Mouse (Mus musculus): ENCODE results near the gene Dnajc27. TPM values are rescaled to one million over a fixed set of nuclear protein-coding genes. Genes with fewer than 3 reads are reported as not detected.

The Dnajc27 gene
- total and polyA plus RNA-seq, 3 experiments, result 7.9 to 10.1 (median 9.8) TPM

- Histone ChIP-seq H3K79me2 (replicated peaks; ENCODE audit: control insufficient read depth, extremely low read depth, insufficient read depth, poor library complexity, severe bottlenecking) (no peaks in the 10 kb centered on the region), H3K9me3 (replicated peaks; ENCODE audit: low read length) (no peaks in the 10 kb centered on the region), H3K4me1 (ENCODE audit: control insufficient read depth in 1 of 2, insufficient read depth in 2 of 2) (peaks cover 0 to 9% of the 10 kb centered on the region in 2 experiments; a peak in 2 of 4 replicates), H3K36me3 (replicated peaks in 1 of 2; ENCODE audit: control insufficient read depth in 1 of 2, insufficient read depth in 1 of 2, low read length in 1 of 2) (peaks cover 0 to 32% of the 10 kb centered on the region in 2 experiments), H3K27ac (ENCODE audit: insufficient read depth, low read depth) (no peak overlapping the region), H3K9ac (ENCODE audit: insufficient read depth, low read depth) (no peak overlapping the region), H3K4me3 (replicated peaks in 1 of 3; ENCODE audit: low read depth in 2 of 3, low read length in 2 of 3, poor library complexity in 1 of 3) (no peak overlapping the region), H3K4me2 (ENCODE audit: insufficient read depth, low read depth, poor library complexity, severe bottlenecking) (no peak overlapping the region), H3K27me3 (replicated peaks) (no peaks in the 10 kb centered on the region)
- no peak for DNase-seq (ENCODE audit: extremely low read depth)
- in situ Hi-C loops (cut with MboI; ENCODE audit: low pct_ligation_motif_present, low pct_unique_long_range_greater_than_20kb, low sequenced_read_pairs), result no loop called here
- dilution Hi-C loops (cut with MboI; ENCODE audit: extremely low pct_ligation_motif_present, extremely low pct_unique_long_range_greater_than_20kb, low sequenced_read_pairs), result no loop called here
- TF ChIP-seq MAZ (IDR thresholded peaks at IDR 0.05; ENCODE audit: low read depth, low read length) (no peak), POLR2AphosphoS2 (IDR thresholded peaks at IDR 0.05; ENCODE audit: low read depth, low read length) (no peak), ZKSCAN1 (IDR thresholded peaks at IDR 0.05; ENCODE audit: borderline replicate concordance, low read depth, low read length) (no peak), ZNF384 (IDR thresholded peaks at IDR 0.05; ENCODE audit: low read depth, low read length) (no peak), TCF12 (IDR thresholded peaks at IDR 0.05; ENCODE audit: low read depth, low read length) (no peak), MAFK (IDR thresholded peaks at IDR 0.05; ENCODE audit: insufficient replicate concordance, low read length) (no peak), ETS1 (conservative IDR thresholded peaks at IDR 0.05; ENCODE audit: low read depth, low read length) (no peak), JUN (IDR thresholded peaks at IDR 0.05; ENCODE audit: insufficient read depth, low read depth, low read length) (no peak), NRF1 (IDR thresholded peaks at IDR 0.05; ENCODE audit: low read depth, low read length) (no peak), MXI1 (IDR thresholded peaks at IDR 0.05; ENCODE audit: low read depth, low read length) (no peak), PAX5 (IDR thresholded peaks at IDR 0.05; ENCODE audit: low read length) (no peak), USF2 (conservative IDR thresholded peaks at IDR 0.05; ENCODE audit: low read depth, low read length) (no peak), BHLHE40 (IDR thresholded peaks at IDR 0.05; ENCODE audit: low read depth, low read length) (no peak)
These were observed 35.2 kb downstream of the Dnajc27 start for GRCm38 (mm10) chr12:4117579-4117978.

- peaks cover 2 to 5% of the 10 kb centered on the region in 2 experiments; a peak in 3 of 4 replicates for H3K4me1 ChIP-seq (ENCODE audit: control insufficient read depth in 1 of 2, insufficient read depth in 2 of 2)
- dilution Hi-C loops (cut with MboI; ENCODE audit: extremely low pct_ligation_motif_present, extremely low pct_unique_long_range_greater_than_20kb, low sequenced_read_pairs) (no loop called here), in situ Hi-C loops (cut with MboI; ENCODE audit: low pct_ligation_motif_present, low pct_unique_long_range_greater_than_20kb, low sequenced_read_pairs) (no loop called here)
- H3K27ac ChIP-seq (ENCODE audit: insufficient read depth, low read depth), result no peak overlapping the region
- H3K4me3 ChIP-seq (replicated peaks in 1 of 3; ENCODE audit: low read depth in 2 of 3, low read length in 2 of 3, poor library complexity in 1 of 3), result no peak overlapping the region
- no peaks in the 10 kb centered on the region for H3K79me2 ChIP-seq (replicated peaks; ENCODE audit: control insufficient read depth, extremely low read depth, insufficient read depth, poor library complexity, severe bottlenecking)
- no peak overlapping the region for H3K9ac ChIP-seq (ENCODE audit: insufficient read depth, low read depth)
- peaks cover 3% of the 10 kb centered on the region for H3K9me3 ChIP-seq (replicated peaks; ENCODE audit: low read length)
- no peak for TF ChIP-seq CHD2 (IDR thresholded peaks at IDR 0.05; ENCODE audit: low read length)
- no peak for TF ChIP-seq USF1 (IDR thresholded peaks at IDR 0.05; ENCODE audit: low read depth, low read length)
- TF ChIP-seq ZMIZ1 (IDR thresholded peaks at IDR 0.05; ENCODE audit: low read depth, low read length), result no peak
- no peak for TF ChIP-seq KAT2A (IDR thresholded peaks at IDR 0.05; ENCODE audit: insufficient replicate concordance, low read length)
- TF ChIP-seq MAFK (IDR thresholded peaks at IDR 0.05; ENCODE audit: insufficient replicate concordance, low read length), result no peak
- TF ChIP-seq CHD1 (IDR thresholded peaks at IDR 0.05; ENCODE audit: low read depth, low read length), result no peak
- TF ChIP-seq MXI1 (IDR thresholded peaks at IDR 0.05; ENCODE audit: low read depth, low read length), result no peak
- TF ChIP-seq TBP (conservative IDR thresholded peaks at IDR 0.05; ENCODE audit: low read depth, low read length), result no peak
- TF ChIP-seq UBTF (IDR thresholded peaks at IDR 0.05; ENCODE audit: low read depth, low read length), result no peak
- TF ChIP-seq NRF1 (IDR thresholded peaks at IDR 0.05; ENCODE audit: low read depth, low read length), result no peak
- TF ChIP-seq ELF1 (IDR thresholded peaks at IDR 0.05; ENCODE audit: low read depth, low read length), result no peak
- no peak for DNase-seq (ENCODE audit: extremely low read depth)
- H3K27me3 ChIP-seq (replicated peaks), result no peaks in the 10 kb centered on the region
- no peaks in the 10 kb centered on the region for H3K36me3 ChIP-seq (replicated peaks in 1 of 2; ENCODE audit: control insufficient read depth in 1 of 2, insufficient read depth in 1 of 2, low read length in 1 of 2)
- H3K4me2 ChIP-seq (ENCODE audit: insufficient read depth, low read depth, poor library complexity, severe bottlenecking), result no peak overlapping the region
These were observed 45.0 kb downstream of the Dnajc27 start for GRCm38 (mm10) chr12:4127346-4127745.
